Mouse (Mus musculus) MEL (cell line): ENCODE measurements around the gene Rab35. TPM values are rescaled to one million over a fixed set of nuclear protein-coding genes. Genes with fewer than 3 reads are reported as not detected.

ENCODE experiments used
- DNase-seq: peaks from one replicate; pipeline ENCODE4 v3.0.0; 2011; ENCODE audit warnings: low read depth, low spot score
- H3K27ac ChIP-seq: 2 replicates; pipeline ENCODE4 v1.5.1; 2012; ENCODE audit warnings: low read depth, mild to moderate bottlenecking, control low read depth, low read length, moderate library complexity; ENCODE audit not compliant: control insufficient read depth
- H3K27me3 ChIP-seq, 2 experiments: fragments of 150-350 bp in 1 of 2; sonication (generic) in 1 of 2; 2 replicates each; pipeline ENCODE4 v1.6.1; 2012; ENCODE audit warnings: low read length in 2 of 2, mild to moderate bottlenecking in 2 of 2, improper control_type of control experiment in 1 of 2, moderate library complexity in 1 of 2; ENCODE audit not compliant: insufficient read depth in 2 of 2, control insufficient read depth in 1 of 2
- H3K36me3 ChIP-seq, 2 experiments: 2 replicates each; pipeline ENCODE4 v1.6.1; 2012 to 2014; ENCODE audit warnings: low read length in 2 of 2, improper control_type of control experiment in 1 of 2, inconsistent platforms in 1 of 2, mild to moderate bottlenecking in 1 of 2; ENCODE audit not compliant: insufficient read depth in 2 of 2, control insufficient read depth in 1 of 2
- H3K4me1 ChIP-seq, 2 experiments: fragments of 150-350 bp in 1 of 2; sonication (generic) in 1 of 2; 2 replicates each; pipeline ENCODE4 v1.6.1; 2012; ENCODE audit warnings: low read length in 2 of 2, improper control_type of control experiment in 1 of 2, mild to moderate bottlenecking in 1 of 2; ENCODE audit not compliant: insufficient read depth in 2 of 2, control insufficient read depth in 1 of 2
- H3K4me3 ChIP-seq, 2 experiments: fragments of 150-350 bp in 1 of 2; sonication (generic) in 1 of 2; 2 replicates each; pipeline ENCODE4 v1.5.1; 2012; ENCODE audit warnings: low read depth in 2 of 2, low read length in 2 of 2, mild to moderate bottlenecking in 2 of 2, moderate library complexity in 2 of 2, control low read depth in 1 of 2, improper control_type of control experiment in 1 of 2; ENCODE audit not compliant: control insufficient read depth in 1 of 2, insufficient read depth in 1 of 2
- H3K79me2 ChIP-seq: 2 replicates; pipeline ENCODE4 v1.6.1; 2012; ENCODE audit warnings: mild to moderate bottlenecking, low read length, moderate library complexity; ENCODE audit not compliant: control insufficient read depth, poor library complexity, insufficient read depth
- H3K9ac ChIP-seq: 2 replicates; pipeline ENCODE4 v1.6.1; 2012; ENCODE audit warnings: low read depth, mild to moderate bottlenecking, control low read depth, low read length, moderate library complexity; ENCODE audit not compliant: control insufficient read depth, poor library complexity, severe bottlenecking
- H3K9me3 ChIP-seq: fragments of 150-350 bp; sonication (generic); replicated peaks from 2 replicates; pipeline ENCODE4 v1.6.1; 2012; ENCODE audit warnings: mild to moderate bottlenecking, low read length, improper control_type of control experiment, moderate library complexity; ENCODE audit not compliant: insufficient read depth
- CHD2 ChIP-seq: IDR thresholded peaks from 2 replicates; pipeline ENCODE4 v1.6.1; 2011; ENCODE audit warnings: low read length, improper control_type of control experiment
- ELF1 ChIP-seq: IDR thresholded peaks from 2 replicates; pipeline ENCODE4 v1.6.1; 2014; ENCODE audit warnings: low read depth, mild to moderate bottlenecking, inconsistent platforms, low read length, improper control_type of control experiment, moderate library complexity
- EP300 ChIP-seq, 2 experiments: IDR thresholded peaks; 2 replicates each; pipeline ENCODE4 v1.6.1; 2011; ENCODE audit warnings: improper control_type of control experiment in 2 of 2, low read length in 2 of 2, low read depth in 1 of 2, mild to moderate bottlenecking in 1 of 2
- ETS1 ChIP-seq: IDR thresholded peaks from 2 replicates; pipeline ENCODE4 v1.6.1; 2012; ENCODE audit warnings: low read depth, mild to moderate bottlenecking, inconsistent platforms, low read length, improper control_type of control experiment, moderate library complexity
- GABPA ChIP-seq: IDR thresholded peaks from 2 replicates; pipeline ENCODE4 v1.6.1; 2012; ENCODE audit warnings: low read depth, mild to moderate bottlenecking, inconsistent platforms, low read length, improper control_type of control experiment, moderate library complexity
- HCFC1 ChIP-seq: IDR thresholded peaks from 2 replicates; pipeline ENCODE4 v1.6.1; 2012; ENCODE audit warnings: low read depth, mild to moderate bottlenecking, inconsistent platforms, low read length, improper control_type of control experiment, moderate library complexity
- JUND ChIP-seq: IDR thresholded peaks from 2 replicates; pipeline ENCODE4 v1.6.1; 2011; ENCODE audit warnings: low read depth, mild to moderate bottlenecking, improper control_type of control experiment, low read length
- MAZ ChIP-seq: IDR thresholded peaks from 2 replicates; pipeline ENCODE4 v1.6.1; 2012; ENCODE audit warnings: low read depth, mild to moderate bottlenecking, inconsistent platforms, low read length, improper control_type of control experiment
- MYB ChIP-seq: IDR thresholded peaks from 2 replicates; pipeline ENCODE4 v1.6.1; 2011; ENCODE audit warnings: mild to moderate bottlenecking, low read depth, low read length, improper control_type of control experiment
- MYC ChIP-seq: IDR thresholded peaks from 2 replicates; pipeline ENCODE4 v1.6.1; 2011; ENCODE audit warnings: low read depth, mild to moderate bottlenecking, low read length, improper control_type of control experiment, moderate library complexity
- NELFE ChIP-seq: IDR thresholded peaks from 2 replicates; pipeline ENCODE4 v1.6.1; 2011; ENCODE audit warnings: low read depth, low read length, improper control_type of control experiment
- NRF1 ChIP-seq: IDR thresholded peaks from 2 replicates; pipeline ENCODE4 v1.6.1; 2014; ENCODE audit warnings: low read depth, mild to moderate bottlenecking, inconsistent platforms, low read length, improper control_type of control experiment, moderate library complexity; ENCODE audit not compliant: poor library complexity, insufficient read depth, severe bottlenecking
- POLR2A ChIP-seq, 2 experiments: IDR thresholded peaks; 2 replicates each; pipeline ENCODE4 v1.6.1; 2011 to 2012; ENCODE audit warnings: low read length in 2 of 2, mild to moderate bottlenecking in 2 of 2, control low read depth in 1 of 2, improper control_type of control experiment in 1 of 2, low read depth in 1 of 2, moderate library complexity in 1 of 2; ENCODE audit not compliant: control insufficient read depth in 1 of 2, insufficient read depth in 1 of 2, poor library complexity in 1 of 2
- POLR2AphosphoS2 ChIP-seq: IDR thresholded peaks from 2 replicates; pipeline ENCODE4 v1.6.1; 2011; ENCODE audit warnings: low read length, improper control_type of control experiment
- POLR2AphosphoS5 ChIP-seq: IDR thresholded peaks from 2 replicates; pipeline ENCODE4 v1.6.1; 2012; ENCODE audit warnings: low read depth, borderline replicate concordance, mild to moderate bottlenecking, inconsistent platforms, low read length, moderate library complexity, mixed read lengths
- RAD21 ChIP-seq: IDR thresholded peaks from 2 replicates; pipeline ENCODE4 v1.6.1; 2011; ENCODE audit warnings: mild to moderate bottlenecking, low read depth, low read length, improper control_type of control experiment
- SIN3A ChIP-seq: IDR thresholded peaks from 2 replicates; pipeline ENCODE4 v1.6.1; 2012; ENCODE audit warnings: low read length, improper control_type of control experiment, inconsistent platforms
- TAL1 ChIP-seq: IDR thresholded peaks from 2 replicates; pipeline ENCODE4 v1.6.1; 2012; ENCODE audit warnings: mild to moderate bottlenecking, inconsistent platforms, low read length, moderate library complexity, mixed read lengths
- TBP ChIP-seq: IDR thresholded peaks from 2 replicates; pipeline ENCODE4 v1.8.0; 2011; ENCODE audit warnings: low read depth, low read length, improper control_type of control experiment
- TCF12 ChIP-seq: IDR thresholded peaks from 2 replicates; pipeline ENCODE4 v1.6.1; 2014; ENCODE audit warnings: low read depth, mild to moderate bottlenecking, inconsistent platforms, low read length, improper control_type of control experiment, moderate library complexity
- UBTF ChIP-seq: IDR thresholded peaks from 2 replicates; pipeline ENCODE4 v1.6.1; 2012; ENCODE audit warnings: low read depth, mild to moderate bottlenecking, inconsistent platforms, low read length, improper control_type of control experiment, moderate library complexity, borderline replicate concordance; ENCODE audit not compliant: insufficient read depth
- USF1 ChIP-seq: IDR thresholded peaks from 2 replicates; pipeline ENCODE4 v1.6.1; 2014; ENCODE audit warnings: low read depth, mild to moderate bottlenecking, inconsistent platforms, low read length, improper control_type of control experiment, moderate library complexity
- USF2 ChIP-seq, 2 experiments: IDR thresholded peaks; 2 replicates each; pipeline ENCODE4 v1.6.1; 2011 to 2012; ENCODE audit warnings: improper control_type of control experiment in 2 of 2, low read length in 2 of 2, borderline replicate concordance in 1 of 2, inconsistent platforms in 1 of 2, low read depth in 1 of 2, mild to moderate bottlenecking in 1 of 2; ENCODE audit not compliant: insufficient read depth in 1 of 2
- ZMIZ1 ChIP-seq: IDR thresholded peaks from 2 replicates; pipeline ENCODE4 v1.6.1; 2012; ENCODE audit warnings: low read depth, mild to moderate bottlenecking, inconsistent platforms, low read length, improper control_type of control experiment, moderate library complexity
- polyA plus RNA-seq, 2 experiments: library from polyadenylated mRNA; stranded (reverse) in 1 of 2; unstranded in 1 of 2; fragments of >175 nt in 1 of 2; fragments of >200 nt in 1 of 2; gene quantifications; 2 replicates each; pipeline versions ENCODE4 v1.2.1 to v1.2.4; 2012; ENCODE audit warnings: low replicate concordance in 2 of 2, low read depth in 1 of 2; ENCODE audit not compliant: insufficient read length in 2 of 2, insufficient read depth in 1 of 2, missing spikeins in 1 of 2
- total RNA-seq: library from RNA; depleted of rRNA; stranded (reverse); fragments of 300-350 nt; gene quantifications from 2 replicates; pipeline ENCODE4 v1.2.3, GENCODE M21; 2012; rRNA removed

Gene Rab35
- 62.1 and 66.9 TPM in 2 replicates for total RNA-seq
- polyA plus RNA-seq = 100 to 1,000 TPM in 1 of 2 experiments, not detected in 1; 113 TPM

GRCm38 (mm10) chr5:115631505-115632357 lies at the start of gene Rab35:
Rab35 (plus strand) TSS chr5:115631908.
- peak within 1 kb of the TSS; percentile 81 for H3K27ac ChIP-seq
- peak within 1 kb of the TSS; percentile 99 for H3K9ac ChIP-seq
- peaks cover 0 to 30% of the 10 kb centered on the region in 2 experiments; a peak in 2 of 4 replicates for H3K36me3 ChIP-seq
- peaks cover 5 to 47% of the 10 kb centered on the region in 2 experiments for H3K4me1 ChIP-seq
- no peaks in the 10 kb centered on the region for H3K27me3 ChIP-seq
- peaks cover 51% of the 10 kb centered on the region for H3K79me2 ChIP-seq
- H3K4me3 ChIP-seq = peak within 1 kb of the TSS; percentile 96 to 100
- TF ChIP-seq NRF1 = peak; percentile 99
- TF ChIP-seq SIN3A = peak; percentile 88
- TF ChIP-seq POLR2AphosphoS2 = peak; percentile 97
- TF ChIP-seq TBP = peak; percentile 32; the same call in 1 of the 2 replicates
- TF ChIP-seq EP300 (IDR thresholded peaks at IDR 0.05; ENCODE audit: low read depth in 1 of 2, low read length in 2 of 2) = no peak
- no peak for TF ChIP-seq USF2 (IDR thresholded peaks at IDR 0.05; ENCODE audit: borderline replicate concordance in 1 of 2, insufficient read depth in 1 of 2, low read depth in 1 of 2, low read length in 2 of 2)
- no peak for TF ChIP-seq POLR2AphosphoS5
- no peak for TF ChIP-seq CHD2
- peak; percentile 92; the same call in 1 of the 2 replicates for TF ChIP-seq ZMIZ1
- TF ChIP-seq GABPA = no peak
- TF ChIP-seq MAZ = peak; percentile 58; the same call in 1 of the 2 replicates
- no peak for TF ChIP-seq JUND
- TF ChIP-seq TAL1 = no peak
- TF ChIP-seq ELF1 = peak; percentile 21; the same call in 1 of the 2 replicates
- TF ChIP-seq RAD21 = no peak
- TF ChIP-seq HCFC1 = peak; percentile 73
- no peak for TF ChIP-seq ETS1
- TF ChIP-seq NELFE = peak; percentile 99
- peak; percentile 97 to 99 for TF ChIP-seq POLR2A (IDR thresholded peaks at IDR 0.05; ENCODE audit: control insufficient read depth in 1 of 2, insufficient read depth in 1 of 2, low read depth in 1 of 2, low read length in 2 of 2, poor library complexity in 1 of 2)
- no peaks in the 10 kb centered on the region for H3K9me3 ChIP-seq
- DNase-seq = peak; percentile 92

DNA sequence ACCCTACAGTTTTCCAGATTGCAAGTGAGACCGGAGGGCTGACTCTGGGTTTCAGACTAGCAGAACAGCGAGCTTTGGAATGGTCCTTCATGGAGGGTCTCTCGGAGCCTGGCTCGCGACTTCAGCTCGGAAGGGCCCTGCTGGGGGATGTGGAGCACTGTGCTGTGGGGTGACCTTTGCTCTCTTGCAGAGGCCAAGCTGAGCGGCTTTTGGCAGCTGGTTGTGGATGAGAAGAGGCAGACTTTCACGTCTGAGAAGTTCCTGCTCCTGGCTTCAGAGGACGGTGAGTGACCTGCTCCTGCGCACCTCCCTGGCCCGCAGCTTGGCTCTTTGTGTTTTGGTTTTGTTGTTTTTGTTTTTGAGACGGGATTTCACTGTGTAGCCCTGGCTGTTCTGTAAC lies 46.1 kb upstream of the Rab35 start:
- TF ChIP-seq MYB (no peak), USF2 (IDR thresholded peaks at IDR 0.05; ENCODE audit: borderline replicate concordance in 1 of 2, insufficient read depth in 1 of 2, low read depth in 1 of 2, low read length in 2 of 2) (no peak), ZMIZ1 (no peak), ETS1 (no peak), CHD2 (no peak), RAD21 (no peak), JUND (no peak), USF1 (no peak), TCF12 (no peak), TAL1 (no peak), MYC (no peak), UBTF (no peak)

More for the DNA sequence above, 46.1 kb upstream of the Rab35 start:
- Histone ChIP-seq H3K9ac (no peak overlapping the region), H3K79me2 (no peaks in the 10 kb centered on the region), H3K36me3 (peaks cover 0 to 4% of the 10 kb centered on the region in 2 experiments; a peak in 1 of 4 replicates), H3K27me3 (no peaks in the 10 kb centered on the region), H3K4me1 (no peaks in the 10 kb centered on the region), H3K9me3 (no peaks in the 10 kb centered on the region), H3K27ac (no peak overlapping the region), H3K4me3 (no peak overlapping the region)
- DNase-seq = no peak
